Mouse (Mus musculus) kidney, postnatal 0 days (tissue): ENCODE results near the gene Prss54. TPM values are rescaled to one million over a fixed set of nuclear protein-coding genes. Genes with fewer than 3 reads are reported as not detected.
"Not testable (repeated sequence)": the region's sequence is repeated elsewhere in the genome, so short reads cannot be mapped to it uniquely, and the experiment has no call there.

ENCODE experiments used
- ATAC-seq: fragments of 200-750 bp; cut with Nextera tagmentation; replicated peaks from 2 replicates; pipeline ENCODE4 v1.8.0; 2017; ENCODE audit warnings: low read depth, moderate number of reproducible peaks, moderate TSS enrichment, moderate library complexity; ENCODE audit not compliant: low FRiP score
- DNase-seq: peaks from one replicate; pipeline ENCODE4 v3.0.0-alpha.2; 2016; ENCODE audit warnings: low spot score
- H3K27ac ChIP-seq: fragments of 300-500 bp; sonication (generic); 2 replicates; pipeline ENCODE4 v1.5.1; 2014; ENCODE audit warnings: mild to moderate bottlenecking
- H3K27me3 ChIP-seq: fragments of 300-500 bp; sonication (generic); 2 replicates; pipeline ENCODE4 v1.6.1; 2014; ENCODE audit warnings: low read length, mixed read lengths; ENCODE audit not compliant: insufficient read depth
- H3K36me3 ChIP-seq: fragments of 300-500 bp; sonication (generic); 2 replicates; pipeline ENCODE4 v1.6.1; 2014; ENCODE audit warnings: low read length, mixed read lengths; ENCODE audit not compliant: insufficient read depth
- H3K4me1 ChIP-seq: fragments of 300-500 bp; sonication (generic); replicated peaks from 2 replicates; pipeline ENCODE4 v1.6.1; 2014; ENCODE audit warnings: antibody characterized with exemption, low read length, mixed read lengths; ENCODE audit not compliant: insufficient read depth
- H3K4me2 ChIP-seq: fragments of 300-500 bp; sonication (generic); 2 replicates; pipeline ENCODE4 v1.6.1; 2014; ENCODE audit warnings: mild to moderate bottlenecking, low read length, moderate library complexity, mixed read lengths
- H3K4me3 ChIP-seq: fragments of 300-500 bp; sonication (generic); replicated peaks from 2 replicates; pipeline ENCODE4 v1.5.1; 2014; ENCODE audit warnings: low read depth, low read length
- H3K9ac ChIP-seq: fragments of 300-500 bp; sonication (generic); 2 replicates; pipeline ENCODE4 v1.6.1; 2014; ENCODE audit warnings: low read depth, low read length
- H3K9me3 ChIP-seq: fragments of 300-500 bp; sonication (generic); replicated peaks from 2 replicates; pipeline ENCODE4 v1.6.1; 2016; ENCODE audit warnings: low read length, inconsistent platforms, mixed read lengths
- CTCF ChIP-seq: IDR thresholded peaks from 2 replicates; pipeline ENCODE4 v1.5.1; 2016; ENCODE audit warnings: antibody characterized with exemption, low read depth, mild to moderate bottlenecking, moderate library complexity
- WGBS: fragments of 180-500 bp; shearing (Covaris S2); extraction: QIAGEN DNeasy Blood & Tissue Kit; methylation state at CpG from one replicate; pipeline ENCODE4 v1.1.7; 2014; 5-methylcytosine and 5-hydroxymethylcytosine counted together
- polyA plus RNA-seq: library from polyadenylated mRNA; unstranded; fragments of >200 nt; fragmentation: Nextera tagmentation; extraction: Ambion mirVana; gene quantifications from 2 replicates; pipeline ENCODE4 v1.2.1, GENCODE M21; 2015

Prss54 gene
- polyA plus RNA-seq, 1 experiment from 2014 or later: not detected

DNA sequence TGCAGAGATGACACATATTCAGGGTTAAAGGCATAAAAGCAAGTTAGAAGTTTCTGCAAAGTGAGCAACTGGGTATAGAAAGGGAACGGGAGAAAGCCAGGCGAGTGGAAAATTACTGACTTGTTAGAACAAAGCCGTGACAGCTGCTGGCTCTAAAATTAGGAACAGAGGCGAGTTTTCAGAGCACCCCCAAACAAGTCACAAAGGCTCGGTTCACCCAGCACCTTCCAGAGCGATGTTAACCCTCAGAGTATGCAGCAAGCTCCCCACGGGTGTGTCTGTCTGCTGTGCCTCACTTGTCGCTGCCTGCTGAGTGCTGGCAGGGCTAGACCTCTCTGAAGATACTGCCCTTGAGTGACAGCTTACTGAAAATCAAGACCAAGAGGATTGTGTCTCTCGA, 31.1 kb upstream of the Prss54 start:
- no peak for ATAC-seq
- no peak for TF ChIP-seq CTCF

DNA sequence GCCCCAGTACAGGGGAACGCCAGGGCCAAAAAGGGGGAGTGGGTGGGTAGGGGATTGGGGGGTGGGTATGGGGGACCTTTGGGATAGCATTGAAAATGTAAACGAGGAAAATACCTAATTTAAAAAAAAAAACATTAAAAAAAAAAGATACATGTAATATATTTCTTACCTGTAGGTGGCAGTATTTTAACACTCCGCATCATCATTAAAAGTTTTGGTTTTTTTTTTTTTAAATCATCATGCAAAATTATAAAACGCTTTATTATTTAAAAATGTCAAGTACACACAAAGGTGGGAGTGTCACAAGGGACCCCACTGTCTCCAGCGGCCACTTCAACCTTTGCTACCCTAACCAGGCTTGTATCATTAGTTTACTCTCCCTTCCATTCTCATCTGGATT, 30.4 kb upstream of the Prss54 start:
- H3K4me1 ChIP-seq, H3K27ac ChIP-seq, H3K27me3 ChIP-seq, H3K4me2 ChIP-seq, ATAC-seq, H3K9me3 ChIP-seq, H3K4me3 ChIP-seq, H3K36me3 ChIP-seq, H3K9ac ChIP-seq: not testable (repeated sequence)
- peak; percentile 61 for TF ChIP-seq CTCF
- 19% methylated on average over 4 of the region's 5 CpGs for WGBS
- peak; percentile 29 for DNase-seq

More for the DNA sequence above, 31.1 kb upstream of the Prss54 start:
- Histone ChIP-seq H3K27me3 (no peaks in the 10 kb centered on the region), H3K36me3 (no peaks in the 10 kb centered on the region), H3K4me2 (no peak overlapping the region), H3K4me3 (no peak overlapping the region), H3K9me3 (no peaks in the 10 kb centered on the region), H3K4me1 (no peaks in the 10 kb centered on the region), H3K27ac (no peak overlapping the region), H3K9ac (no peak overlapping the region)
- 73% methylated on average over 9 of the region's 9 CpGs for WGBS
- no peak for DNase-seq

DNA sequence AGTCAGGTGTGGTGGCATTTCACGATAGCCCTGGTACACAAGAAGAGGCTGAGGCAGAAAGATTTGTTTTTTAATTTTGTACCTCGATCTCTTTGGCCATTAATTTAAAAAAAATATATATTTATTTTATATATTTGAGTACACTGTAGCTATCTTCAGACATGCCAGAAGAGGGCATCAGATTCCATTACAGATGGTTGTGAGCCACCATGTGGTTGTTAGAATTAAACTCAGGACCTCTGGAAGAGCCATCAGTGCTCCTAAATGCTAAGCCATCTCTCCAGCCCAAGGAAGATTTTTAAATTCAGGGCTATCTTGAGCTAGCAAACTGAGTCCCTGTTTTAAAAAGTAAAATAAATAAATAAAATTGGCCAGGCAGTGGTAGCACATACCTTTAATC, 26.0 kb upstream of the Prss54 start:
- H3K9ac ChIP-seq: no peak overlapping the region
- no peaks in the 10 kb centered on the region for H3K27me3 ChIP-seq
- peak; percentile 52 for TF ChIP-seq CTCF
- H3K4me3 ChIP-seq: no peak overlapping the region
- no peaks in the 10 kb centered on the region for H3K9me3 ChIP-seq
- H3K27ac ChIP-seq: no peak overlapping the region
- ATAC-seq: no peak
- H3K36me3 ChIP-seq: no peaks in the 10 kb centered on the region
- H3K4me1 ChIP-seq: no peaks in the 10 kb centered on the region
- H3K4me2 ChIP-seq: no peak overlapping the region
- 75% methylated on average over 2 of the region's 2 CpGs for WGBS
- DNase-seq: no peak

DNA sequence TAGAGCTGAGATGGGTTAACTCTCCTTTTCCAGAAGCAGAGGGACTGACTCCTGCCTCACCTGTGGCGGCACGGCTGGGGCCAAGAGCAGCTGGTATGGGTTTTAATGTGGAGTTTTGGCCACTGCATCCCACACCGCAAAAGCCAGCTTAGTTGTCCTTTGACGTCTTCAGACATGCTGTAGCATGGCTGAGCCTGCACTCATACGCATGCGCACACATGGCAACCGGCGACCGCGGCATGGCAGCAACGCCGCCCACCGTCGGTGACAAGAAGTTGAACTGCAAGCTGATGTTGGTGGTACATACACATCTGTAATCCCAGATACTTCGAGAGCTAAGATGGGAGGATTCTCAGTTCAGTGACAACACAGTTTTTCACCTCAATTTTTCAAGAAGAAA, 25.2 kb upstream of the Prss54 start:
- Histone ChIP-seq H3K4me1 (no peaks in the 10 kb centered on the region), H3K36me3 (no peaks in the 10 kb centered on the region), H3K4me3 (no peak overlapping the region), H3K9ac (no peak overlapping the region), H3K27me3 (no peaks in the 10 kb centered on the region), H3K27ac (no peak overlapping the region), H3K4me2 (no peak overlapping the region), H3K9me3 (no peaks in the 10 kb centered on the region)
- DNase-seq: no peak
- 83% methylated on average over 15 of the region's 15 CpGs for WGBS
- TF ChIP-seq CTCF: no peak
- ATAC-seq: no peak

DNA sequence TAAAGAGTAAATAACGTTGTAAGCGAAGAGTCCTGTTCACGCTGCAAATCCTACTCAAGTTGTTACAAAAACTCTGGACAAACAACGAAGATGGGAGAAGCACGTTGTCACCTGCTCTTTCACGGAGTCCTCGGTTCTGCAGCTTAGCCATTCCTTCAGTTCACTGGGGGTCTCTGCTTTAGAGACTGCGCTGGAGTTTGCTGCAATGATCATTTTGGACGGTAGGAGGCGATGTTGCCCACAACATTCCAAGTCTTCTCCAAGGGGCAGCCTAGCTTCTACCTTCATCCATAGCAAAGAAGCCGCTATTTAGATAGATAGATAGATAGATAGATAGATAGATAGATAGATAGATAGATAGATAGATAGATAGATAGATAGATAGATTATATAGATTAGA, 23.7 kb upstream of the Prss54 start:
- Histone ChIP-seq H3K9me3 (no peaks in the 10 kb centered on the region), H3K36me3 (no peaks in the 10 kb centered on the region), H3K27me3 (no peaks in the 10 kb centered on the region), H3K4me1 (no peaks in the 10 kb centered on the region), H3K9ac (no peak overlapping the region), H3K4me3 (no peak overlapping the region), H3K27ac (no peak overlapping the region), H3K4me2 (no peak overlapping the region)
- WGBS: 10% methylated on average over 11 of the region's 11 CpGs
- peak; percentile 77 for TF ChIP-seq CTCF
- DNase-seq (peak; percentile 75), ATAC-seq (no peak)

DNA sequence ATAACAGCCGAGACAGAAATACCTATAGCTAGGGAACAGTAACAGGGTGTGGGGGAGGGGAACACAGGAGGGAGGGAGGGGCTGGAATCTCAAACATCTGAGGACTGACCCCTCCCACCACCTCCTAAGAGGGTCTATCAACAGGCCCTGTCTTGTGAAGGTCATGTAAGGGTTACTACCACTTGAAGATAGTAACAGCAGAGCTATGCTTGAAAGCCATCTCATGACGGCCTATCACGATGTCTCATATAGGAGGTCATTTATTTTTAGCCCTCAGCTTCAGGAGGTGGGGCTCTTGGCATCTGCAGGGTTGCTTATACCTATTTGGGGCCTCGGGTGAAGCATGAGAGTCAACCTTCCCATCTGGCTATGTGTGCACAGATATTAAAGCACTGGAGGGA, 20.7 kb upstream of the Prss54 start:
- DNase-seq: no peak
- TF ChIP-seq CTCF: no peak
- Histone ChIP-seq H3K4me1 (no peaks in the 10 kb centered on the region), H3K4me3 (no peak overlapping the region), H3K36me3 (no peaks in the 10 kb centered on the region), H3K27me3 (no peaks in the 10 kb centered on the region), H3K9me3 (no peaks in the 10 kb centered on the region), H3K4me2 (no peak overlapping the region), H3K9ac (no peak overlapping the region), H3K27ac (no peak overlapping the region)
- 56% methylated on average over 4 of the region's 4 CpGs for WGBS
- ATAC-seq: no peak

DNA sequence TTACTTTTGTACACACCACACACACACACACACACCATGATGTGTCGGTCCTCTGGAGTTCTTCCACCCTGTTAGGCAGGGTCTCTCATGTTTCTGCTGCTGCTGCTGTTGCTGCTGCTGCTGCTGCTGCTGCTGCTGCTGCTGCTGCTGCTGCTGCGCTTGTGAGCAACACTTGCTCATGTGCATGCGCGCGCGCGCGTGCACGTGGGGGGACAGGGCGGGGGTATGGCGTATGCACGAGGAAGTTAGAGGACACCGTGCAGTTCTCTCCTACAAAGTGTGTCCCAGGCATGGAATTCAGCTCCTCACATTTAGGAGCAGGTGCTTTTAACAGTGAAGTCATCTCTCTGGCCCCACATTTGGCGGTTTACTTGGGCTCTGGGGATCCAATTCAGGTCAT, 19.0 kb upstream of the Prss54 start:
- no peaks in the 10 kb centered on the region for H3K36me3 ChIP-seq
- H3K4me2 ChIP-seq: no peak overlapping the region
- H3K4me3 ChIP-seq: no peak overlapping the region
- no peak overlapping the region for H3K9ac ChIP-seq
- ATAC-seq (no peak), DNase-seq (no peak)
- H3K27me3 ChIP-seq: no peaks in the 10 kb centered on the region
- TF ChIP-seq CTCF: no peak
- no peaks in the 10 kb centered on the region for H3K9me3 ChIP-seq
- no peaks in the 10 kb centered on the region for H3K4me1 ChIP-seq
- no peak overlapping the region for H3K27ac ChIP-seq
- WGBS: 82% methylated on average over 14 of the region's 14 CpGs
